Mouse (Mus musculus): ENCODE measurements around the gene Smpd4. TPM values are rescaled to one million over a fixed set of nuclear protein-coding genes. Genes with fewer than 3 reads are reported as not detected.

Gene Smpd4
- polyA plus RNA-seq, 1 experiment: 69.2 TPM

Other genes with a start within 250 kb of the Smpd4 start
- gene Snap29, start 213.4 kb upstream of the Smpd4 start, polyA plus RNA-seq (2012; rRNA removed): 7.1 and 9.6 TPM in 2 replicates
- 69.0 and 77.6 TPM in 2 replicates for gene Pi4ka, start 213.0 kb upstream of the Smpd4 start, polyA plus RNA-seq (2012; rRNA removed)
- 28.0 and 28.5 TPM in 2 replicates for gene Crkl, start 167.4 kb upstream of the Smpd4 start, polyA plus RNA-seq (2012; rRNA removed)
- gene Aifm3, start 129.7 kb upstream of the Smpd4 start, polyA plus RNA-seq (2012; rRNA removed): 1.9 and 3.3 TPM in 2 replicates
- 141 and 201 TPM in 2 replicates for gene Lztr1, start 110.7 kb upstream of the Smpd4 start, polyA plus RNA-seq (2012; rRNA removed)
- 79.7 and 91.9 TPM in 2 replicates for gene Thap7, start 88.2 kb upstream of the Smpd4 start, polyA plus RNA-seq (2012; rRNA removed)
- gene Lrrc74b, start 58.1 kb upstream of the Smpd4 start, polyA plus RNA-seq (2012; rRNA removed): 8.6 and 12.0 TPM in 2 replicates
- 6.8 and 9.0 TPM in 2 replicates for gene P2rx6, start 57.5 kb upstream of the Smpd4 start, polyA plus RNA-seq (2012; rRNA removed)
- gene Slc7a4, start 36.1 kb upstream of the Smpd4 start, polyA plus RNA-seq (2012; rRNA removed): 214 and 332 TPM in 2 replicates
- 15.7 and 23.9 TPM in 2 replicates for gene Ccdc74a, start 27.1 kb downstream of the Smpd4 start, polyA plus RNA-seq (2012; rRNA removed)
- gene Med15, start 113.5 kb downstream of the Smpd4 start, polyA plus RNA-seq (2012; rRNA removed): 79.6 and 82.6 TPM in 2 replicates
- 44.3 and 56.7 TPM in 2 replicates for gene Klhl22, start 140.3 kb downstream of the Smpd4 start, polyA plus RNA-seq (2012; rRNA removed)
- 29.3 and 32.9 TPM in 2 replicates for gene Scarf2, start 177.9 kb downstream of the Smpd4 start, polyA plus RNA-seq (2012; rRNA removed)
- not detected in 2 replicates for gene B830017H08Rik, start 213.8 kb downstream of the Smpd4 start, polyA plus RNA-seq (2012; rRNA removed)
- gene Car15, start 219.0 kb downstream of the Smpd4 start, polyA plus RNA-seq (2012; rRNA removed): 1.1 and 1.2 TPM in 2 replicates

Measured in gonadal fat pad, adult 2 months (tissue).